Mouse (Mus musculus): Measurements from ENCODE around the gene Acadvl.
"Not testable (repeated sequence)": the region's sequence is repeated elsewhere in the genome, so short reads cannot be mapped to it uniquely, and the experiment has no call there.

Gene Acadvl

DNA sequence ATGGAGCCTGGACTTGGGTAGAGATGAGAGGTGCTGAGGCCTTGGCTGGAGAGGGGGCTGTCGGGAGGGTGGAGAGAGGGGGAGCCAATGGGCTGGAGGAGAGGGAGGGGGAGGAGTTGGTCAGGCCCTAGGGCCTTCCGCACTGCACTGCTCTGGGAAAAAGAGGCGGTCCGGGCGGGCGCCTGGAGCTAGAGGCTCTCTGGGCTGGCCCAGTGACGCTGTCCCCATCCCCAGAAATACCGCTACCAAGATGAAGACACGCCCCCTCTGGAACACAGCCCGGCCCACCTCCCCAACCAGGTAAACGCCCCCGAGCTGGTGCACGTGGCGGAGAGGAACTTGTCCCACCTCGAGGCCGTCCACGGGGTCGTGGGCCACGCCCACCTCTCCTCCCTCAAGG, 11.5 kb upstream of the Acadvl start:
- DNase-seq = no peak

DNA sequence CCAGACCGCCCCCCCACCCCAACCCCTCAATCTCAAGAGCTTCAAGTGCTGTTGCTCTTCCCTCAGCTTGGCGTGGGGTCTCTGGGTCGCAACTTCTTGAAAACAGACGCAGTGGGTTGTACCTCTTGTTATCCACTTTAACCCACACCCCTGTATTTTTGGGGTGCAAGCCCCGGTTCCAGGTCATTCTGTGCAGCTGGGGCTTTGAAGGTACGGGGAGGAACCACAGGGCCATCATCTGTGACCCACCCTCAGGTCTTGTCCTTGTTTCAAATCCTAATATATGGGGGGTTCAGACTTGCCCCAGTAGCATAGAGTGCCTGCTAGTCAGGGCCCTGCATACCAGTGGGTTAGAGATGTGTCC, 8.9 kb upstream of the Acadvl start:
- DNase-seq = no peak

DNA sequence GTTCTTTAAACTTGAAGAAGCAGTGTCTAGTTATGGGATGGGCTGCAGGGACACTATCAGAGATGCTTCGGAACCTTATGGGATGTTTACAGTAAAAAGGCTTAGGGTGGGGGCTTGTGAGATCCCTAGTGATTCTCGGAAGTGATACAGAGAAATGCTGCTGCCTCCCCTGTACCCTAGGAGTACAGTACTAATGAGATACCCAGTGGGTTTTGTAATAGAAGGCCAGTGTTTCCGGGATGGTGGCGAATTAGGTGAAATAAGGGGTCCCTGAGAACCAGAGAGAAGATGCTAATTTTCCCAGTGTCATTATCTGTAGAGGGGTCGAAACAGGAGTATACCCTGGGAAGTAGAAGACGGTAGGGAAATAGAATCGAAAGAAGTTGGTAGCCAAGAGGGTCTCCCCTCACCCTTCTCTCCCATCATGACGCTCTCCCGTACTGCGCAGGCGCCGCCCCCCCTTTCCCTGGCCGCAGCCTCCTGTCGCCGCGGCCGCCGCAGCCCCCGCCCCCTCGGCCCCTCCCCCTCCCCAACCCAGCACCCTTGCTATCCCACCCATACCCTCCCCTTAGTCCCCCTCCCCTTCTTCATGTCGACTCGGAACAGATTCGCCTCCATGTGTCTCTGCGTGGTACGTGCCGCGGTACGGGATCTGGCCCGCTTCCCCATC, 8.4 kb upstream of the Acadvl start:
- no peak for DNase-seq

DNA sequence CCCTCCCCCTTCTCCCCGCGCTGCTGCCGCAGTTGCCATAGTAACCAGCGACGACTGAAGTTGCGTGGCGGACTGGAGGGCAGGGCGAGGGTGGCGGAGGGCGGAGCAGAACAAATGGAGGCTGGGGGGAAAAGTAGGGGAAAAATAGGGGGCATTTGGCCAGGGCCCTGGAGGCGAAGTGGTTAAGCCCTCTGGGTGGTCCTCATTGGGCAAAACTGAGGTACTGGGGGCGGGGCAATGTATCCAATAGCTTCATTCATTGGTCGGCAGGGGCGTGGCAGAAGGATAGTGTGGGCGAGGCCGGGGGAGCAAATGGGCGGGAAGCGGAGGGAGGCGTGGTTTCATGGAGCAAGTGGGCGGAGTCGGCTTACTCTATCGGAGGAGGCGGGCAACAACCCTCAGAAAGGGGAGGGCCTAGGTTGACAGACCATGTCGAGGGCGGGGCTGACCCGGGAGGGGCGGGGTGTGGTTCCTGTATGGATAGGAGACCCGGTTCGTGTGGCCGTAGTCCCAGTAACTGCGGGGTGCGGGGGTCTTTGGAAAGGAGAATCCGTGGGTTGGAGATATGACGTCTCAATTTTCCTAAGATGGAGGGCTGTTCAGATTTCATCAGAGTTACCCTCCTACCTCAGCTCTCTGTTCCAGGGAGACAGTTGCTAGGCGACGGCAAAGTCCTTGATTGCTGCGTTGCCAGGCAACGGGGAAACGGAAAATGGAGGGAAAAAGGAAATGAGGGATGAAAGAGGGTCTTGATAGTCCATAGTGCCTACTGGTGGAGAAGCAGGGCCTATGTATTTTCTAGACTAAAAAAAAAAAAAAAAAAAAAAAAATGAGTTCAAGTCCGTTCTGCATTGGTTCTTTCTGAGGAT, 6.3 kb upstream of the Acadvl start:
- peak; percentile 96 for DNase-seq

DNA sequence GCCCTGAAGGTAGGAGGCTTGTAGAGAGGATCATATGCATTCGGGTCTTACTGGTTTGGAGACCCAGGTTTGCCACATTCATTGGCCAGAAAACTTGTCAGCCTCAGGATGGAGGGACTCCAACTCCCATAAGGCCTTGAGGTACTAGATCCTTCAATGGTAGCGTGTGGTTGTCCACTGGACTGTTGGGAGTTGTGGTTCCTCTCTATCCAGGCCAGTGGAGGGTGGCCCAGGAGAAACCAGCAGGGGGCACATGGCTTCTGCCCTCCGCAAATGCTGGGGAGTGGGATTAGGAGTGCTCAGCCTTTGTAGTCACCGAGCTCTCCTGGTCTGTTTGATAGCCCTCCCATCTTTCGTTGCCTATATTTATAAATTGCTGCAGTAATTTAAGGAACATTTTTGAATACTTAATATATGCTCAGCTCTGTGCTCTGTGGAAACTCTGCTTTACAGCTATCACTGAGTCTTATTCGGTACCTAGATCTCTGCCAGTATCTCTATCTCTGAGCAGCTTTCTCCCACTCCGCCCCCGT, 5.6 kb upstream of the Acadvl start:
- DNase-seq = peak; percentile 75

DNA sequence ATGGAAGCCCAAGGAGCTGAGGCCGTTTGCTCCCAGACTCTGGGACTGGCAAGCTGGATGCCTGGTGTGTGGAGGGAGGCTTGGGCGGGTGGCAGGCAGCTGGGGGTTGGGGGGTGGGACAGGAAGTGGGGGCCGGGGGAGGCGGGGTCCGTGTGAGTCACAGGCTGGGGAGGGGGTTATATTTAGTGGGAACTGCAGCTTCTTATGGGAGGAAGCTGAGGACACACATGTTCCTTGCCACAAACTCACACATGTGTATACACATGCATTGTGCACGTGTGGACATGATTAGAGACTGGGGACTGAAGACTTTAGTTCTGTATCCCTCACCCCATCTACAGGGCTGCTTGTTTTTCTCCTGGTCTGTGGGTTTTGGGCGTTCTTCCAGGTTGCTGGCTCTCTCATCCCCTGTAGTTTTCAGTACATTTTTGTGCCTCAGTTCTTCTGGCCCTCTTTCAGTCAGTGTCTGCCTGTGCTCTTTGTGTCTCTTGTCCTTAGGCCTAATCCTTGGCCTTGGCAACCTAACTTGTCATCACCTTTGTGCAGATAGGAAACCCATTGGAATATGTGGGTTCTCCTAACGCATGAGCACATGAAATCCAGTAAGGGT, 4.9 kb upstream of the Acadvl start:
- DNase-seq = no peak

DNA sequence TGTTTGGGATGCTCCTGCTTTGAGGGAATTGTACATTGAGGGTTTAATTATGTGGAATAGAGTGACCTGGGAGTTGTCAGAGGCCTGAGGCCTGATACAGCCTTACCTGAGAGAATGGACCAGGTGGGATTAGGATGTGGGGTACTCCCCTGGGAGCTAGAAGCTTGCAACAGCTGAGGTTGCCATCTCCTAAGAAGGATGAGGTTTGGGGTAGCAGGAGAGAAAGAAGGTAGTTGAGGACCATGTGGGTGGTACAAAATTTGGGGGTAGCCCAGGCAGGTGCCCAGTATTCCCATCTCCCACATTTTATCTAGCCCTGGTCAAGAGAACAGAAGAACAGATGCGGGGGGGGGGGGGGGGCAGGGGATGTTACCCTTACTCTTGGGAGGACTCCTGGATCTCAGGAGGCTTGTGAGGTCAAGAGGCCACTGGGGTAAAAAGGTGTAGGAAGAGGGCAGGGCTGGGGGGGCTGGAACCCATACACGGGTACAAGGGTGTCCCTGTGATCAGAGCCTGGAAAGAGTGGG, 4.3 kb upstream of the Acadvl start:
- DNase-seq = no peak

DNA sequence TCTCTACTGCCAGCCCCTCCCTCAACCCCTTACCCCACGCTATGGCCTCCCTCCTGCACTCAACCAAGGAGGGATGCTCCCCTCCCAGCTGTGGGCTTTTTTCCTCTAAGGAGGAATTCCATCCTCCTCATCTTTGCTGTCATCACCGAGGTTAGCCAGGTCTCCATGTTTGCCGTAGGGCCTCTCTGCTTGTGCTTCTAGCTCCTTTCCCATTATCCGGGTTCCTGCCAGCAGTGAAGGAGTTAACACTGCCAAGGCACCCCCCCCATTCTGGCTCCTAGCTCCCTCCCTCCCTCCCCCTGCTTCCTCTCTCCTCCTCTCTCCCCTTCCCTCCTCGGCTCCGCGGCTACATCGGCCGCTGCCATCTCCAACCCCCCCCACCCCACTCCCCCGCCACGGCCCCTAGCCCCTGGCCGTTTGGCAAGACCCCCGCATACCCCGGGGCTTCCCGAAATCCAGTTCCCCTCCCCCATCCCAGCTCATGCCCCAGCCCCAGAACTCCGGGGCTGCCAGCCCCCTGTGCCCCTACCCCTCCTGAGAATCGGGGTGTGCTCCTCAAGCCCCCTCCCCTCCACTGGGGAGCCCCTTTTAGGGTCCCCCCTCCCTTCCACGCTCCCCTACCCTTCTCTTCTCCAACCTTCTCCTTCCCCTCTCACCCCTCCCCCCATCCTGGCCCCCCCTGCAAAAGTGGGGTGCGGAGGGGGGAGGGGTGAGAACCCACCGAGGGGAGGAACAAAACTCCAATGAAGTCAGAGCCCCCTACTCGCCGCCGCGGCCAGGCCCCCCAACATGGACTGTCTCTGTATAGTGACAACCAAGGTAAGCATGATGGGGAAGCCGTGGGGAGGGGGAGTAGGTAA, 3.1 kb upstream of the Acadvl start:
- DNase-seq = no peak

DNA sequence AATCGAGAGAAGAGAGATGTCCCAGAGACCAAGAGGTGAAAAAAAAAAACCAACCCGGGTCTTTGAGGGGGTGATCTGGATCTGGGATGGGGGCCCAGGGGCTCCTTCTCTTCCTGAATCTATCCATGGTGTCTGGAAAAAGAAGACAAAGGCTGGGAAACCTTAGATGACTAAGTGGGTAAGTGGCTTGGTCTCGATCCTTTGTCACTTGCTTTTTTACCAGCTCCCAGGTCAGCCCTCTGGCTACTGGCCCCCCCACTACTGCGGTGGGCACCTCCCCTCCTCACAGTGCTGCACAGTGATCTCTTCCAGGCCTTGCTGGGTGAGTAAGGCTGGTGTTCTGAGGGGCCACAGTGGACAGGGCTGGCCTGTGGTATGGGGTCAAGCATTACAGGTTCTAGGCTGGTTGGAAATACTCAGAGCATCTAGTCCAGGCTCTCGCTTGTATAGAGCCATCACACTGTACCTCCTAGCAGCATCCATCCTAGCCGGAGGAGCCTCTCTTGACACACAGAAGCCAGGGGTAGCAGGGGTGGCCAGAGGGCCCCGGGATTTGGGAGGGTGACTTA, 2.1 kb upstream of the Acadvl start:
- no peak for DNase-seq

DNA sequence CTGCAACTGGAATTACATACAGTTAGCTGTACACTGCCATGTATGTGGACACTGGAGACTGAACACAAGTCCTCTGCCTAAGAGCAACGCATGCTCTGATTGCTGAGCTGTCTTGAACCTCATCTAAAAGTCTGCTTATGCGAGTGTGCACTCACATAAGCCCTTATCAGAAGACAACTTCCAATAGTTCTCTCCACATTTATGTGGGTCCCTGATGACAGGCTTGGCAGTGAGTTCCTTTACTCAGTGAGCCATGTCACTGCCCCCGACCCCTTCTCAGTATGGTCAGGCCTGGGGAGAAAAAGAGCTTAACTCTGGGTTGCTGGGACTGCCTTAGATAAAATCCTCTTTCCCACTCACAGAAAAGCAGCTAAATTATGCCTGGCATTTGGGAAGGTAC, 1.5 kb upstream of the Acadvl start, which contains the start of gene Dlg4:
Gene Dlg4, plus strand, starts transcription at position 274 of the 400 bp plus-strand sequence.
- no peak for DNase-seq

DNA sequence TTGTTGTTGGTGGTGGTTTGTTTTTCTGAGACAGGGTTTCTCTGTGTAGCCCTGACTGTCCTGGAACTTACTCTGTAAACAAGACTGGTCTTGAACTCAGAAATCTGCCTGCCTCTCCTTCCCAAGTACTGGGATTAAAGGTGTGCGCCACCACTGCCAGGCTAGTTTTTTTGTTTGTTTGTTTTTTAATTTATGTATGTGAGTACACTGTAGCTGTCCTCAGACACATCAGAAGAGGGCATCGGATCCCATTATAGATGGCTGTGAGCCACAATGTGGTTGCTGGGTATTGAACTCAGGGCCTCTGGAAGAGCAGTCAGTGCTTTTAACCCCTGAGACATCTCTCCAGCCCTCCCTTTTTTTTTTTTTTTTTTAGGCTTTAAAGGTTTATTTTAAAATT, 966 bp upstream of the Acadvl start:
- DNase-seq = not testable (repeated sequence)

DNA sequence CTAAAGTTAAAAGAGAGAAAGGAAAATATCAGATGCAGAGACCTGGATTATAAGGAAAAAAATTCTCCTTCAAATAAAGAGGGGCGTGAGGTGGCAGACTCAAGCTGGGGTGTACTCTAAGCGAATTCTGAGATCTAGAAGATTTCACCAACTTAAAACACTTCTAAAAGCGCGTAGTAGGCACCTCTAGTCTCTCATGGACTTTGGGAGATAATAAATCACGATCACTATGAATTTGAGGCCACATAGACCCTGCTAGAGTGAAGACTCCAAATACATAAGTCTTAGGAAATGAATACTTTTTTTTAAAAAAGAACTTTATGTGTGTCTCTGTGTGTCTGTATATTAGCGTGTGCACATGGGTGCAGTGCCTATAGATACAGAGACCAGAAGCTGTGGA, 466 bp upstream of the Acadvl start:
- no peak for DNase-seq

DNA sequence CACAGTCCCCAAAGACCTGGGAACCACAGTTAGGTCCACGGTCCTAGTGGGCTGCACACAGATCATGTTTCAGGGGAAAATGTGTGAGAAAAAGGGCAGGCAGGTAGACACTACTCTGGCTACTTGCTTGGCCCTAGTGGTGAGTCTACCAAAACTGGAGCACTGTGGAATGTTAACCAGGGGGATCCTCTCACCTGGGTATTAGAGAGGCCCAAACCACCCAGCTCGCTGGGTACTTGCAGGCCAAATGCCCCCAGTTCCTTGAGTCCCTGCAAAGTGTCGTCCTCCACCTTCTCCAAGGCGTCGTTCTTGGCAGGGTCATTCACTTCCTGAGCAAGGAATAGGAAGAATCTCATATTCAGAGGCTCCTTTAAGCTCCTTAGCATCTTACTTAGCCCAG, 1.2 kb downstream of the Acadvl start:
- no peak for DNase-seq

DNA sequence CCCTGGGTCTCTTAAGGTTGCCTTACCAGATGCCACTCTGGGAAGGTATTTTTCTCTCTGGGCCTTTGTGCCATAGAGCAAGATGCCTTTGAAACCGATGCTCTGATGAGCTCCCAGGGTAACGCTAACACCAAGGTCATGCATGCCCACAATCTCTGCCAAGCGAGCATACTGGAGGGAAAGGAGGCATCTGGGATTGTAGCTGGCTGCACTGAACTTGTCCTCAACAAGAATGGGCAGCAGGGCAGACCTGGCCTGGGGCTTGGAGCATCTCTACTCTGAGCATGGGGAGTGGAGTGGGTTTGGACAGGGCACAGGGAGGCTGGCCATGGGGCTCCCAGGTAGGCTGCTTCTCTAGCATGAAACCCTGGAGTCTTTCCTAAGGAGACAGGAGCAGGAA, 1.8 kb downstream of the Acadvl start:
- no peak for DNase-seq

DNA sequence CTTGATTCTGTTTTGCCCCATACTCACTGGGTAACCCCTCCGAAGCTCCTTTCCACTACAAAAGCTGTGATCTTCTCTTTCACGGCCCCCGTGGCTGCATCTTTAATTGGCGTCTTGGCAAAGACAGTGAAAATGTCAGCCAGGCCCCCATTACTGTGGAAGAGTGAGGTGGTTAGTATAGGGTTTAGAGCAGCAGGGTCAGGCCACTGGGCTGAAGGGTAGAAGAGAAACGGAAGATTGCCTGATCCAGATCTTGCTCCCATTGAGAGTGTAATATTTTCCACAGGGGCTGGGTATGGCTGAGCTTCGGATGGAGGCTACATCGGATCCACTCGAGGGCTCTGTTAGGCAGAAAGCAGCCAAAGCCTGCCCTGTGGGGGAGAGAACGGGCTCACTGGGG, 2.3 kb downstream of the Acadvl start:
- no peak for DNase-seq

DNA sequence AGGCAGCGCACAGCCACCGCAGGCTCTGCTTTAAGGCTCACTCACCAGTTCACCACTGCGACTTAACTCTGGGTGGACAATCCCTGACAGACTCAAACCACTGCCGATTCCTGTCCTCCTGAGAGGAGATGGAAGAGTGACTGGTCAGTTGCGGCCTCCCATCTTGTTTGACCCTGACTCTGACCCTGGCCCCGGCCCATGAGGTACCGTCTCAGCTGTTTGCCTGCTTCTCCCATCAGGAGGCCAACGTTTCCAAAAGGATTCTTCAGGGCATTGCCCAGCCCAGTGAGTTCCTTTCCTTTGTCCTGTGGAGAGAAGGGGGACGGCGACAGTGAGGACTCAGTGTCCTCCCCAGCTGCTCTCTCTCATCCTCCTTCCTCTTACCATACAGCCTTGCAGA, 4.2 kb downstream of the Acadvl start:
- DNase-seq = no peak

DNA sequence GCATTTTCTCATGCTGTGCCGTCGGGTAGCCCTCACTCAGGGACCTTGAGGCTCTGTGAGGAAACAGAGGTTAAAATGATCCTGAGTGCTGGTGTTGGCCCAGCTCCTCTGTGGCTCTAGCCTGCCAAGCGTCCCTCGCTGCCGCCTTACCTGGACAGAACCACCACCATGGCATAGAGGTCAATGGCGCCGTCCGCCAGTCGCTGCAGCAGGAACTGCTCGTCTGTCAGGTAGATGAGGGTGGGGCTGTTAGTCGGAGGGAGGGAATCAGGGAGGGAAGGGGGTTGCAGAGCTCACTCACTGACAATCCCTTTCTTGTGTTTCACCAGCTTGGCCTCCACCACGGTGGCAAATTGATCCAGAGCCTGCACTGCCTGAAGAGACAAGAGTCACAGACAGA, 4.7 kb downstream of the Acadvl start:
- no peak for DNase-seq

DNA sequence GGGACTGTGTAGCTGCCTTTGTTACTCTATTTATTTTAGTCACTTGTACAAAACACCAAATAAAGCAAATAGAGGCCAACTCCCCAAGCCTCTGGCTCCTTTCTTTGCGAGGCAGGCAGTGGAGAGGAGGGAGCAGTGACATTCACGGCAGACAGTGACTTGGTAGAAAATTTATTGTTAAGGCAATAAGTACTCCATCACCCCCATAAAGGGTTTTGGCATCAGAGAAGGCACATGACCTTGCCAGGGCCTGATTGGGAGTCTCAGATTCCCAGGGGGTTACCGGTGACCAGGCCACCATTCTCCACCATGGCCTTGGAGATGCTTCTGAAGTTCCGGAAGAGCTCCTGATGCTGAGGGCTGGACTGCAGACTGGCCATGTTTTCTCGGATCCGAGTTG, 5.2 kb downstream of the Acadvl start:
- DNase-seq = no peak

DNA sequence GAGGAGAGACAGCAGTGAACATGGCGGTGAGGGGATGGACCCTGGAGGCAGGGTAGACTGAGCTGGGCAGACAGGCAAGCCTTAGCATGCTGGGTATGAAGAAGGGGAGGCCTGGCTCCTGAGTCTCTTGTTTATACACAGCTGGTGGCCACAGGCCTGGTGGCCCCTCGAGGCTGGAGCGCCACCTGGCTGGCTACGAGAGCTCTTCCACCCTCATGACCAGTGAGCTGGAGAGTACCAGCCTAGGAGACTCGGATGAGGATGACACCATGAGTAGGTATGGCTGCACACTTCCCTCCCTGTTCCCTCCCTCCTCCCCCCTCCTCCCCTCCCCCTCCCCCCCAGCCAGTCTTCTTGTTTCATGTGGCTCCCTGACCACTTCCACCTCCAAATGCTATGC, 9.7 kb downstream of the Acadvl start:
- DNase-seq = no peak

DNA sequence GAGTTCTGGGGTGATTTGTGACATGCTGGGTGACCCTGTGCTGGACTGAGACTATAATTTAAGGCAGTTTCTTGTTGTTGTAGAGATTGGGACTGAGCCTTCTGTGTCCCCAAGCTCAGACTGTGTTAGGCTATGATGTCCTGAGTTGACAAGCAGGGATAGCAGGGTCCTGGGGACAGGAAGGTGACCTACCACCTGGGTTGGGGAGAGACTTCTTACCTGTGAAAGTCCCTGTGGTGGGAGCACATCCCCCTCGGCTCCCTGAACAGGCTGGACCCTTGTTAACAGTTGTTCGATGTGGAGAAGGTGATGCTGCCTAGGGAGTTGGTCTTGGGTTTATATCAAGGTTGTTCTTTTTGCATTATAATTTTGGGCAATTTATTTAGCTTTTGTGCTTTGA, 12.7 kb downstream of the Acadvl start:
- DNase-seq = no peak

DNA sequence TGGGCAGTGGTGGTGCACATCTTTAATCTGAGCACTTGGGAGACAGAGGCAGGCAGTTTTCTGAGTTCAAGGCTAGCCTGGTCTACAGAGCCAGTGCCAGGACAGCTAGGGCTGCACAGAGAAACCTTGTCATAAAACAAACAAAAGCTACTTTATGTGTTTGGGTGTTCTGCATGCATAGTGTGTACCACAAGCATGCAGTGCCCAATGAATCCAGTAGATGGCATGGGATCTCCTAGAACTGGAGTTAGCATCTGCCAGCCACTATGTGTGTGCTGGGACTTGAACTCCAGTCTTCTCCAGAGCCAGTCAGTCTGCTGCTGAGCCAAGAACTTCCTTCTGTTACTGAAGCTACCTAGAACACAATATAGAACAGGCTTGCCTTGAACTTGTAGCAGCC, 13.3 kb downstream of the Acadvl start:
- DNase-seq = no peak

DNA sequence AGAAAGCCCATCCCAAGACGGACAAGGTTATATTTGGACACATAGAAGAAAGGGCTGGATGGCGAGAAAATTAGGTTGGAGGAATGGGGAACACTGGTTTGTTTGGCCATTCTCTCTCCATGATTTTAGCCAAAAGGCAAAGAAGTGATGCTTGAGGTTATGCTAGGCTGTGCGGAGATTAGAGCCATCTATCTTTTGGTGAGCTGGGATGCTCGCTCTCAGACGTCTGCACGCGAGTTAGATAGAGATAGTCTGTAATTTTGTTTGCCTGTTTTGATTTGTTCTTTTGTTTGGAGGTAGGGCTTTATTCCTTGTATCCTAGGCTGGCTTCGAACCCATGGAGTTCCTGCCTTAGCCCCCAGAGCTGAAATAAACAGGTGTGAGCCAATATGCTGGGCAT, 14.1 kb downstream of the Acadvl start:
- DNase-seq = no peak

All from kidney, adult 18-20 months (tissue).